Mouse (Mus musculus) layer of hippocampus, postnatal 25 days (tissue): Measurements from ENCODE around the gene Wt1. TPM values are rescaled to one million over a fixed set of nuclear protein-coding genes. Genes with fewer than 3 reads are reported as not detected.

Experiments used
- DNase-seq, 2 experiments: peaks; one replicate each; pipeline ENCODE4 v3.0.0; 2022; ENCODE audit warnings: mixed read lengths in 2 of 2, low spot score in 1 of 2; ENCODE audit errors: extremely low spot score in 1 of 2
- total RNA-seq, 2 experiments: library from RNA; stranded (reverse); gene quantifications; 2 replicates each; pipeline ENCODE4 v1.2.3; 2021

Gene Wt1
- total RNA-seq, 2 experiments from 2014 or later, result 0.16 TPM; not detected in 1

- DNase-seq, result no peak
These were observed 688 bp upstream of the Wt1 start for GRCm38 (mm10) chr2:105125641-105126040.

DNA sequence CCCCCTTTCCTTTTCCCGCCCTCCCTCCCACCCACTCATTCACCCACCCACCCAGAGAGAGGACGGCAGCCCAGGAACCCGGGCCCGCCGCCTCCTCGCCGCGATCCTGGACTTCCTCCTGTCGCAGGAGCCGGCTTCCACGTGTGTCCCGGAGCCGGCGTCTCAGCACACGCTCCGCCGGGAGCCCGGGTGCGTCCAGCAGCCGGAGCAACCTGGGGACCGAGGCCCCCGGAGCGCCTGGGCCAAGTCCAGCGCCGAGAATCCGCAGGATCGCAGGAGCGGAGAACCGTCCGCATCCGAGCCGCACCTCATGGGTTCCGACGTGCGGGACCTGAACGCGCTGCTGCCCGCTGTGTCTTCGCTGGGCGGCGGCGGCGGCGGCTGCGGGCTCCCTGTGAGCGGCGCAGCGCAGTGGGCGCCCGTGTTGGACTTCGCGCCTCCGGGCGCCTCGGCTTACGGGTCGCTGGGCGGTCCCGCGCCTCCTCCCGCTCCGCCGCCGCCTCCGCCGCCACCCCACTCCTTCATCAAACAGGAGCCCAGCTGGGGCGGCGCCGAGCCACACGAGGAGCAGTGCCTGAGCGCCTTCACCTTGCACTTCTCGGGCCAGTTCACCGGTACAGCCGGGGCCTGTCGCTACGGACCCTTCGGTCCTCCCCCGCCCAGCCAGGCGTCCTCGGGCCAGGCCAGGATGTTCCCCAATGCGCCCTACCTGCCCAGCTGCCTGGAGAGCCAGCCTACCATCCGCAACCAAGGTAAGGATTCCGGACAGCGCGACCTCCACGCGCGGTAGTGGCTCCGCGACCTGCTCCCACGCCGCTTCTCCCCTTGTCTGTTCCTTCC lies 582 bp downstream of the Wt1 start:
- no peak for DNase-seq

DNA sequence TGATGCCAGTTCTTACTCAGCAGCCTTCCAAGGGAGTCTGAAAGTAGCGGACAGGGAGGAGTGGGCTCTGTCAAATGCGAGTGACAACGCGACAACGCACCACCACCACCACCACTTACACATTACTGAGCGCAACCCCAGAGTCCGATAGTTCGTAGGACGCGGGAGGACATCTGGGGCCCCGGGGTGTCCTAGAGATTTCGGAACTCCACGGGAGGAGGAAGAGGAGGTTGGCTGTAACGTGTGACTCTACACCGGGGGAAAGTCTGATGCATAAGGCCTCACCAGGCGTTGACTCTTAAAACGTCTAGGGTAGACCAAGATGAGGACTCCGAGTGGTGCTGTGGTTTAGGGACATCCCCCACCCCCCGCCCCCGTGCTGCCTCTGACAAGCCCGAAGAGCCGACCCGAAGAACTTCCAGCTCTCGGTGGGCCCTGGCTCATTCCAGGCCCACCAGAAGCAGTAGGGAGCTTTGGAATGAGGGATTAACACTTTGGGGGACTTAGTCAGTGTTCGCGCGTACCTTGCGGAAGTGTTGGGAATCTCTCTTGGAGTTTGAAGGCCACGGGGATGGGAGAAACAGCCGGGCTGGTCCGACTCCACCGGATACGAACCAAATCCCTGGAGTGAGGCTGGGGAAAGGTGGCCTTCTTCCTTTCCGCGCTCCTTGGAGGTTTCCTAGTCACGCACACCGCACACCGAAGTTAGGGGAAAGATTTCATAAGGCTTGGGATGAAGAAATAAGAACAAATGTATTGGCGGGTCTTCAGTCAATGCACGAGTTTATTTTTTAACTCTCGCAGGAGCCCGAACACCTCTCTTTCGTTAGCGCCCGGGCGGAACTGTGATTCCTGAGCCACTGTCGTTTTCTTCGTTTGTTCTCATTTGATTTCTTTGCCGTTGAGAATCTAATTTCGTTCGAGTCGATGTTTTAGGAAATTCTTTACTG lies 1.5 kb downstream of the Wt1 start:
- DNase-seq, result no peak

DNA sequence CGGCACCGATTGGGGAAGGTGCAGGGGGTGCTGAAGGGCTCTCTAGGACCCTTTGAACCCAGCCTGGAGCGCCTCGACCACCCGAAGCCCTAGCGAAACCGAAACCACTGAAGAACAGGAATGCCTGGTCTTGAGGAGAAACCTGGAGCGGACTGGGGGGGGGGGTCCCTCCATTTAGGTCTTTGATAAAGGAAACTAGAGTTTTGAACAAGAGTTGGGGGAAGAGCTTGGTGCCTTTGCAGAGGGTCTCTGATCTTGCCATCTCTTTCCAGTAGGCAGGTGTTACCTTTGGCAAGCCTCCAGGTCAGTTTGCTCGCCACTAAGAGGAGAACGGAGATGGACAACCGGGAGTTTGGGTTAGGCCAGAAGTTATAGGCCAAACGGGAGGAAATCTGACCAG lies 2.2 kb downstream of the Wt1 start:
- DNase-seq, result no peak

- no peak for DNase-seq
These were observed 4.2 kb downstream of the Wt1 start for GRCm38 (mm10) chr2:105130351-105131060.

GRCm38 (mm10) chr2:105131061-105131810 lies 4.9 kb downstream of the Wt1 start:
- DNase-seq, result no peak

DNA sequence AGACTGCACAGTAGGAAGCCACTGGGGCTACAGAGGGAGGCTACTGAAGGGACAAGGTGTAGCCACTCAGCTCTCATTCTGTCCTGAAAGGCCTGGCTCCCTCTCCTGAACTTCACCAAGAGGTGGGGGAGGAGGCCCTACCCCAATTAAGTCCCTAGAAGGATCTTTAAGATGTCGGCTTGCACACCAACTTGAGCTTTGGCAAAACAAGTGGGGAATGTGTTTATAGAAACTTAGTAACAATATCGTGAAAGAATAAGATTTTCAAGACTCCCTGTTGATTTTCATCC lies 5.4 kb downstream of the Wt1 start:
- DNase-seq, result no peak

GRCm38 (mm10) chr2:105132300-105132699 lies 6.0 kb downstream of the Wt1 start:
- DNase-seq, result no peak

DNA sequence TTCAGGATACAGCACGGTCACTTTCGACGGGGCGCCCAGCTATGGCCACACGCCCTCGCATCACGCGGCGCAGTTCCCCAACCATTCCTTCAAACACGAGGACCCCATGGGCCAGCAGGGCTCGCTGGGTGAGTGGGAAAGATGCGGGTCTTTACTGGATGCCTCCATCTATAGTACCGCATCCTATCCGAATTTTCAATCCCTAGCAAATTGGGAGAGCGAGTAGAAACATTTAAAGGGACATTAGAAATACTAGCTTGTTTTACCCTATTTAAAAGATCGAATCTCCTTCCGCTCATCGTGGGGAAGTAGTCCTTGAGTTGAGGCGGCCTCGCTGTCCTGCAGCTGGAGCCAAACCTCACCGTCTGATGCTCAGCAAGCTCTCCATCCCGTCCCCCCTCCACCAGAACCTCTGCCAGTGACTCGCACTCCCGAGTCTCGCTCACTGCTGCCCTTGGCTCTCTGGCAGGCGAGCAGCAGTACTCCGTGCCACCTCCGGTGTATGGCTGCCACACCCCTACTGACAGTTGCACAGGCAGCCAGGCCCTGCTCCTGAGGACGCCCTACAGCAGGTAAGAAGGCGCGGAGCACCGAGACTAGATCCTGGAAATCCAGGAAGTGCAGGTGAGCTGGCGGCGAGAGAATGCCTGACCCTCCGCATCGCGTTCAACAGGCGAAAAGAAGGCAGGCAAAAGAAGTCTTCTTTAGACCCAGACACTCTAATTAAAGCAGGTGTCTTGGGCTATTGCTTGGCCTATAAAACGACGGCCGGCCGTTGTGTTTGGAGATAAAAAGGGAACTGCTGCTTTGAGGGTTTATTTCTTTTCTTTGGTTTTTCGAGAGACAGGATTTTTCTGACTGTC lies 6.8 kb downstream of the Wt1 start:
- no peak for DNase-seq

DNA sequence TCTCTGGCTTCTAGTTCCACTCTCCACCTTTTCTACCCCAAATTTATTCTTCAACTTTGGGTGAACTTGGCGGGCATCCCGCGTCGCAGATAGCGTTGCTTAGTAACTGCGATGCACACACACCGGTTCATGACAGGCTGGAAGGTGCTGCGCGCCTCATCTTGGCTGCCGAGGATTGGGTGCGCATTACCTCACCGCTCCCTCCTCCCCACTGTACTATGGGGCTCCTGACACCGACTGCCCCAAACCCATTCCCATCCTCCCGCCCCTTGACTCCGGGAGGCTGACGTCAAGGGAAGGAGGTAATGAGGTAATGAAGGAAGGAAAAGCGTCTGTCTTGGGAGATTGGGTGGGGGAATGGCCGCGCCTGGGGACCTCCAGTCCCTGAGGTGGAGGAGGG lies 8.0 kb downstream of the Wt1 start:
- no peak for DNase-seq

DNA sequence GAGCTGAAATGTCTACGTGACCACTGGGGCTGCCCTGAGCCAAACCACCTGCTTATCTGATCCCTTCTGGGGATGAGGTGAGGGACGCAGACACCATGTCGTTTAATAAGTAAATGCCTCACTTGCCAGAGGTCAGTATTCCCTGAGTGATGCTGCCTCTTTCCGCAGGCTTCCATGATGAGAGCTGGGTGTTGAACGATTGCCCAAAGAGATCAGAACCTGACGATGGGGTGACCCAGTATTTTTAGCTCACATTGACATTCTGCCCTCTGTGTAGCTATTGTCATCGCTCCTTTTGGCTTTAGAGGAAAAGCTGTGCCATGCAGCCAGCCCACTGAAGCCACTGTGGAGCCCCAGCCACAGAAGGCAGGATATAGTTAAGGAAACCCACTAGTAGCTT lies 13.1 kb downstream of the Wt1 start:
- no peak for DNase-seq

DNA sequence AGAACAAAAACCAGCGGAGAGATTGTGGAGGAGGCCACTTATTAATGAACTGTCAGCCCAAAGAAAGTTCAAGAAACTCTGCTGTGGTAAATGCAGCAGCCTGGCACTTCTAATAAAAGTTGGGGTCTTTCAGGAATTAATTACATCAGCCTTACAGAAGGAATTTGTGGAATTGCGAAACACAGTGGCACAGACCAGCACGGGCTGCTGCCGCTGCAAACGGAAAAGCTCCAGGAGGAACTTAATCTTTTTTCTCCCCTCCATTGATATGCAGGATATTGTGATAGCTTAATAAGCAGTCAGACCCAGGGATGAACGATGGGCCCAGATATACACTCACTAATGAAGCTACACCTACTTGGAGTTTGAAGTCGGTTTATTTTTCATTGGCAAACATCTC lies 15.0 kb downstream of the Wt1 start:
- no peak for DNase-seq

DNA sequence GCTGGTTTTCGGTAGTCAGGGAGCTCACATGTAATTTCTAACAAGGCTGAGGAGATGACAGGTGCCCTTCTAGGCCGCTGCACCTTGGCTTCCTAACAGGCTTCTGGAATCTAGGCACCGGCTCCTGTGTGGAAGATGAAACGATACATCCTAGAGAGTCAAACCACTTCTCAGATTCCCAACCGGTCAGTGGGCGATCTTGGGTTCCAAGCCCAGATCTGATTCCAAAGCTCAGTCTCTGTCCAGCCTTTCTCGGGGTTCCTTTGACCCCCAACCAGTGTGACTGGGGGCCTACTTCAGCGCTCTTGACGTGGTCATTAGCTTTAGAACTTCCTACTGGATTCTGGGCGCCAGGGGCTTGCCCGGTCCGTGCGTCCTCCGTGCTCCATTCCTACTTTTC lies 17.4 kb downstream of the Wt1 start:
- no peak for DNase-seq

- no peak for DNase-seq
These were observed 25.2 kb downstream of the Wt1 start for GRCm38 (mm10) chr2:105151544-105151943.

DNA sequence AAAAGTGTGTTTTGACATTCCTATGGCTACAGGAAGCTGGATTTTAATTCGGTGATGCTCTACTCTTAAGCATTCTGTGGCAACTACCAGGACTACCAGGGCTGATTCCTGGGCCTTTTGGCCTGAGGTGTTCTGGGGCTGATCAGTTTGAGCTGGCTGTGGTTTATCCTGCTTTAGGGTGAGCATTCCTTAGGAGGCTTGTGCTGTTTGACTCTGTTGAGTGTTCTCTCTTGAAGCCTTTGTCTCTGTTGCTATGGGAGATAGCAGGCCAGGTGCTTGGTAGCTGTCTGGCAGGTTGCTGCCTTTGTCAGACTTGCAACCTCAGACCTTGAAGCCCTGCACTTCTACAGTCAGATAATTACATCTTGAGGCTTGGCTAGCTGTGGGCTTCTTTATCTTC lies 26.7 kb downstream of the Wt1 start:
- DNase-seq, result no peak

- DNase-seq, result no peak
These were observed 34.6 kb downstream of the Wt1 start for GRCm38 (mm10) chr2:105160949-105161348.

- DNase-seq, result no peak
These were observed 36.4 kb downstream of the Wt1 start for GRCm38 (mm10) chr2:105162763-105163162.

DNA sequence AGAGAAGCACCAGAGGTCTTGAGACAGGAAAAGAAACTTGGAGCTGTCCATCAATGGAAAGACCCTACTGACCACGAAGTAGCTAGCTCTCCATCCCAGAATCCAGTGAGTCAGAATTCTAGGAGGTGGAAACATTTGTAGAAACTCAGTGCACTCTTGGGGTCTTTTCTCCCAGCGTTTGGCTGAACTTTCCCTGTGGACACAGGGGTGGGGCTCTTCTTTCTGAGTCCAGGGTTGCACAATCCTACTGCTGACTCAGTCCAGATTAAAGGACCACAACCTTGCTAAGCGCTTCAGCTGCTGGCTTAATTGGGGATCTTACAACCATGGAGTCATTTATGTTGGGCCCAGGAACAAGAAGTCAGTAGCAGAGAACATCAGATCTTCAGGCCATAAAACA lies 41.8 kb downstream of the Wt1 start:
- no peak for DNase-seq

GRCm38 (mm10) chr2:105174254-105174653 lies 47.9 kb downstream of the Wt1 start:
- no peak for DNase-seq
